Mouse (Mus musculus) limb, embryonic 11.5 days (tissue): ENCODE measurements around the gene Ern1. TPM values are rescaled to one million over a fixed set of nuclear protein-coding genes. Genes with fewer than 3 reads are reported as not detected.
"Not testable (repeated sequence)": the region's sequence is repeated elsewhere in the genome, so short reads cannot be mapped to it uniquely, and the experiment has no call there.

Source experiments
- ATAC-seq: fragments of 200-750 bp; cut with Nextera tagmentation; 2 replicates; pipeline ENCODE4 v1.8.0; 2017; ENCODE audit warnings: low read depth; ENCODE audit not compliant: insufficient number of reproducible peaks, low FRiP score, low TSS enrichment
- DNase-seq: peaks from one replicate; pipeline ENCODE4 v3.0.0-alpha.2; 2015; ENCODE audit warnings: low spot score
- H3K27ac ChIP-seq: fragments of 300-500 bp; sonication (generic); replicated peaks from 2 replicates; pipeline ENCODE4 v1.5.1; 2014; ENCODE audit warnings: low read depth, mild to moderate bottlenecking, low read length
- H3K27me3 ChIP-seq: fragments of 300-500 bp; sonication (generic); 2 replicates; pipeline ENCODE4 v1.6.1; 2014; ENCODE audit warnings: mild to moderate bottlenecking, low read length, mixed read lengths; ENCODE audit not compliant: control insufficient read depth, insufficient read depth
- H3K36me3 ChIP-seq: fragments of 300-500 bp; sonication (generic); 2 replicates; pipeline ENCODE4 v1.6.1; 2014; ENCODE audit warnings: mild to moderate bottlenecking, low read length, moderate library complexity, mixed read lengths; ENCODE audit not compliant: control insufficient read depth, insufficient read depth
- H3K4me1 ChIP-seq: fragments of 300-500 bp; sonication (generic); 2 replicates; pipeline ENCODE4 v1.6.1; 2014; ENCODE audit warnings: low read length, mixed read lengths; ENCODE audit not compliant: control insufficient read depth, insufficient read depth
- H3K4me2 ChIP-seq: fragments of 300-500 bp; sonication (generic); 2 replicates; pipeline ENCODE4 v1.6.1; 2014; ENCODE audit warnings: low read depth, mild to moderate bottlenecking, moderate library complexity; ENCODE audit not compliant: severe bottlenecking
- H3K4me3 ChIP-seq: fragments of 300-500 bp; sonication (generic); 2 replicates; pipeline ENCODE4 v1.5.1; 2014; ENCODE audit warnings: low read depth, low read length
- H3K9ac ChIP-seq: fragments of 300-500 bp; sonication (generic); 2 replicates; pipeline ENCODE4 v1.6.1; 2014; ENCODE audit warnings: mild to moderate bottlenecking, low read length
- H3K9me3 ChIP-seq: fragments of 300-500 bp; sonication (generic); 2 replicates; pipeline ENCODE4 v1.6.1; 2016; ENCODE audit warnings: low read length; ENCODE audit not compliant: control insufficient read depth
- WGBS: fragments of 180-500 bp; shearing (Covaris S2); extraction: QIAGEN DNeasy Blood & Tissue Kit; methylation state at CpG from one replicate; pipeline ENCODE4 v1.1.7; 2014; 5-methylcytosine and 5-hydroxymethylcytosine counted together
- polyA plus RNA-seq: library from polyadenylated mRNA; unstranded; fragments of >200 nt; fragmentation: Nextera tagmentation; extraction: Ambion mirVana; gene quantifications from 2 replicates; pipeline ENCODE4 v1.2.1, GENCODE M21; 2014

Ern1 gene
- polyA plus RNA-seq, 1 experiment from 2014 or later, result 6.9 TPM

DNA sequence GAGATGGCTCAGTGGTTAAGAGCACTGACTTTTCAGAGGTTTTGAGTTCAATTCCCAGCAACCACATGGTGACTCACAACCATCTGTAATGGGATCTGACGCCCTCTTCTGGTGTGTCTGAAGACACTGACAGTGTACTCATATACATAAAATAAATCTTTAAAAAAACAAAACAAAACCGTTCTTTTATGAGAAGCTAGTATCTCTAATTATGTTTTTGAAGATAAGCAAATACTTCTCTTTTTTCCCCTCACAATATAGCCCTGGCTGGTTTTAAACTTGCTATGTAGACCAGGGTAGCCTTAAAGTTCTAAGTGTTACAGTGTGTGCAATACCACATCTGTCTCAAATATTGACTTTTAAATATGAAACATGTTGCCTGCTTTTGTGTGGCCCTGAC is 76.5 kb downstream of the Ern1 start:
- DNase-seq (no peak), ATAC-seq (no peak)
- no peaks in the 10 kb centered on the region for H3K4me1 ChIP-seq
- no peak overlapping the region for H3K4me3 ChIP-seq
- no peaks in the 10 kb centered on the region for H3K27me3 ChIP-seq
- H3K9ac ChIP-seq, result no peak overlapping the region
- 87% methylated on average over 2 of the region's 2 CpGs for WGBS
- H3K36me3 ChIP-seq, result peaks cover 2% of the 10 kb centered on the region; the same call in 1 of the 2 replicates
- H3K27ac ChIP-seq, result no peak overlapping the region
- no peaks in the 10 kb centered on the region for H3K9me3 ChIP-seq
- H3K4me2 ChIP-seq, result no peak overlapping the region

DNA sequence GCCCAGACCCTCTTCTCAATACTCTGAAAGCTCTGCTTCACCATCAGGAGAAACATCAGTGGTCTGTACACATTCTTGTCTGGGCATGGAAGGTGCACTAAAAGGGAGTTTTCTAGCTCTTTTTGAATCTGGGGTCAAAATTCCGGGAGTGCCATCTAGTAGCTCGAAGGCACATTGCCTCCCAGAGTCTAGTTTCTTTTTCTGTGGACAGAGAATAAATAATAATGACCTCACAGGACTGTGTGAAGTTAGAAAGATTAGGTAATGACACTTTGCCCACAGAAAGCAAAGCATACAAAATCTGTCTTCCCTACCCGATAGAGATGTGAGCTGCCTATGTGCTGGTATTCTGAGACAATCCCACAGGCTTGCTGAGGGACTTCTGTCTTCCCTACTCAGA is 77.1 kb downstream of the Ern1 start:
- WGBS, result 91% methylated on average over 3 of the region's 3 CpGs

DNA sequence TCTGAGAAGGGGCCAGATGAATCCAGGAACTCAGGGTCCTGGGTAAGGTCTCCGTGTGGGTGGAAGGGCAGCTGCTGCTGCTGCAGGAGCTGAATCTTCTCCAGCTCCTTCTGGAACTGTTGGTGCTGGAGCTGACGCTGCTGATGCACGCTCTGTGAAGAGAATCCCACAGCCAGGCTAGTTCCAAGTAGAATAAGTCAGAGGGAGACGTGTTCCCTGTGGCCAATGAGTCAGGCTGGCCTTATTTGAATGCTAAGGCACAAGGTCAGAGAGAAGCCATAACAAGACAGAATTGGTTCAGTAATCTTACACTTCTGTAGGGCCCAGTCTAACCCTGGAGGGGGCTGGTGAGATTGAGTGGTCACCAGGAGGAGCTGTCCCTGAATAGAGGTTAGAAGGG is 77.6 kb downstream of the Ern1 start:
- H3K36me3 ChIP-seq, result peaks cover 2% of the 10 kb centered on the region; the same call in 1 of the 2 replicates
- WGBS, result 76% methylated on average over 4 of the region's 4 CpGs
- no peak overlapping the region for H3K9ac ChIP-seq
- no peak overlapping the region for H3K27ac ChIP-seq
- H3K9me3 ChIP-seq, result no peaks in the 10 kb centered on the region
- H3K4me2 ChIP-seq, result no peak overlapping the region
- DNase-seq (no peak), ATAC-seq (no peak)
- H3K4me1 ChIP-seq, result no peaks in the 10 kb centered on the region
- no peaks in the 10 kb centered on the region for H3K27me3 ChIP-seq
- H3K4me3 ChIP-seq, result no peak overlapping the region

More for the DNA sequence above, 77.1 kb downstream of the Ern1 start:
- Histone ChIP-seq H3K4me1 (no peaks in the 10 kb centered on the region), H3K9ac (no peak overlapping the region), H3K27ac (no peak overlapping the region), H3K36me3 (peaks cover 2% of the 10 kb centered on the region; the same call in 1 of the 2 replicates), H3K4me3 (no peak overlapping the region), H3K4me2 (no peak overlapping the region), H3K27me3 (no peaks in the 10 kb centered on the region), H3K9me3 (no peaks in the 10 kb centered on the region)
- DNase-seq (no peak), ATAC-seq (no peak)

DNA sequence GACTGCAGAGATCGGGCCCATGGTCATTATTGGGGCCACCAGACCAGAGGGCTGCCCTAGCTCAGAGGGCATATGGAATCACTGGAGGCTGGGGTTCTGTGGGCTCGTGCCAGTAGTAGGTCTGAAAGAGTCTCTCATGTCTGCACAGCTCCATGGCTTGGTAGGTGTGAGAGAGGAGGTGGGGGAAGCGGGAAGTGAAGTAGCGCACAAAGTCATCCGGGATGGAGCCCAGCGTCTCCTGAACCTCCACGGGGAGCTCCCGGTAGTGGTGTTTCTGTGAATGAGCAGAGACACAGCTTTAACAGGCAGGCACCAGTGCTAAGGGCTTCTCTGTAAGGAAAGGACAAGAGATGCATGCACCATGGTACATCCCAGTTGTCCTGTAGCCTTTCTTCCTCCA is 89.2 kb downstream of the Ern1 start:
- no peak overlapping the region for H3K4me3 ChIP-seq
- ATAC-seq, result no peak
- 91% methylated on average over 8 of the region's 8 CpGs for WGBS
- no peaks in the 10 kb centered on the region for H3K27me3 ChIP-seq
- no peaks in the 10 kb centered on the region for H3K9me3 ChIP-seq
- H3K4me1 ChIP-seq, result no peaks in the 10 kb centered on the region
- no peak overlapping the region for H3K9ac ChIP-seq
- no peak overlapping the region for H3K27ac ChIP-seq
- peaks cover 3% of the 10 kb centered on the region; the same call in 1 of the 2 replicates for H3K36me3 ChIP-seq
- no peak overlapping the region for H3K4me2 ChIP-seq
- no peak for DNase-seq

DNA sequence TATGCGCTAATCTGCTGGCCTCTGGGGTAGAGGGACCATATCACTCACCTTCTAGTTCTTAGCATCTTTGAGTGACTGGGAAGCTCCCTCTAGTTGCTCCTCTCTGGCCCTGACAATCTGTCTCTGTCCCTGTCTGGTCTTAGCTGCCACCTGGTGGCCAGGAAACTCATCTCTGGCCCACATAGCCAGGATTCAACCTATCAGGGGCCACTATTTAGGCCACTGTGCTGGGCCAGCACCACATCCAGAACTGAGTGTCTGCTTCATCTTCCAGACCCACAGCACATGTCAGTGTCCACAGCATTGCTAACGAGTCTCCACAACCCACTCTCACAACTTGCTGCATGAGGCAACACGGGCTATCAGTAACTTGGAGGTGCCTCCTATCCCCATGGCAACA is 90.0 kb downstream of the Ern1 start:
- no peak overlapping the region for H3K4me2 ChIP-seq
- no peaks in the 10 kb centered on the region for H3K27me3 ChIP-seq
- DNase-seq (no peak), ATAC-seq (no peak)
- no peak overlapping the region for H3K9ac ChIP-seq
- WGBS, result 90% methylated on average over 3 of the region's 3 CpGs
- no peak overlapping the region for H3K27ac ChIP-seq
- H3K9me3 ChIP-seq, result no peaks in the 10 kb centered on the region
- H3K4me3 ChIP-seq, result no peak overlapping the region
- H3K4me1 ChIP-seq, result no peaks in the 10 kb centered on the region
- no peaks in the 10 kb centered on the region for H3K36me3 ChIP-seq

DNA sequence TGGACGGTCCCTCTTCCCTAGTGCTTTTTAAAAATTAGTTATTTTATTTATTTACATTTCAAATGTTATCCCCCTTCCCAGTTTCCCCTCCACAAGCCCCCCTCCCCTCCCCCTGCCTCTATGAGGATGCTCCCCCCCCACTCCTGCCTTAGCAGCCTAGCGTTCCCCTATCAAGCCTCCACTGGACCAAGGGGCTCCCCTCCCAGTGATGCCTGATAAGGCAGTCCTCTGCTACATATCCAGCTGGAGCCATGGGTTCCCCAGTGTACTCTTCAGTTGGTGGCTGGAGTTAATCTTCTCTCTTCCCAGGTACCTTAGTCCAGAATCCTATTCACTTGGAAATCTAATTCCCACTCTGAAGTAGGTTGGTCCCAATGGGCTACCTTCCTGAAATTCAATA is 93.6 kb downstream of the Ern1 start:
- H3K9me3 ChIP-seq, H3K27me3 ChIP-seq, H3K27ac ChIP-seq, DNase-seq, H3K4me2 ChIP-seq, H3K36me3 ChIP-seq, ATAC-seq, H3K9ac ChIP-seq, H3K4me1 ChIP-seq, H3K4me3 ChIP-seq: not testable (repeated sequence)
- 84% methylated on average over 2 of the region's 2 CpGs for WGBS

DNA sequence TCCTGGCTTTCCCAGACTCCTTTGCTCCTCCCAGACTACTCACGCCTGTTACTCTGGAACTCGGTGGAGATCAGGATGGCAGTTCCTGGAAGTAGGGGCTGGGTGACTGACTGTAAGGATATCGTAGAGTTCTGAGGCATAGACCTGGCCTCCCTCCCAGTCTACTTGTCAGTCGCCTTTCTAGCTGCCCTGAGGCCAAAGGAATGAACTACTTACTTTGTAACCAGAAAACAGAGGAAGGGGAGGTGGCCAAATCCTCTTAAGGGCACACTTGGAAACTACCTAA is 94.4 kb downstream of the Ern1 start:
- no peak for DNase-seq
- Histone ChIP-seq H3K9ac (no peak overlapping the region), H3K27me3 (no peaks in the 10 kb centered on the region), H3K4me3 (no peak overlapping the region), H3K4me2 (no peak overlapping the region), H3K4me1 (no peaks in the 10 kb centered on the region), H3K9me3 (no peaks in the 10 kb centered on the region), H3K36me3 (no peaks in the 10 kb centered on the region), H3K27ac (no peak overlapping the region)
- 65% methylated on average over 4 of the region's 4 CpGs for WGBS
- ATAC-seq, result no peak

DNA sequence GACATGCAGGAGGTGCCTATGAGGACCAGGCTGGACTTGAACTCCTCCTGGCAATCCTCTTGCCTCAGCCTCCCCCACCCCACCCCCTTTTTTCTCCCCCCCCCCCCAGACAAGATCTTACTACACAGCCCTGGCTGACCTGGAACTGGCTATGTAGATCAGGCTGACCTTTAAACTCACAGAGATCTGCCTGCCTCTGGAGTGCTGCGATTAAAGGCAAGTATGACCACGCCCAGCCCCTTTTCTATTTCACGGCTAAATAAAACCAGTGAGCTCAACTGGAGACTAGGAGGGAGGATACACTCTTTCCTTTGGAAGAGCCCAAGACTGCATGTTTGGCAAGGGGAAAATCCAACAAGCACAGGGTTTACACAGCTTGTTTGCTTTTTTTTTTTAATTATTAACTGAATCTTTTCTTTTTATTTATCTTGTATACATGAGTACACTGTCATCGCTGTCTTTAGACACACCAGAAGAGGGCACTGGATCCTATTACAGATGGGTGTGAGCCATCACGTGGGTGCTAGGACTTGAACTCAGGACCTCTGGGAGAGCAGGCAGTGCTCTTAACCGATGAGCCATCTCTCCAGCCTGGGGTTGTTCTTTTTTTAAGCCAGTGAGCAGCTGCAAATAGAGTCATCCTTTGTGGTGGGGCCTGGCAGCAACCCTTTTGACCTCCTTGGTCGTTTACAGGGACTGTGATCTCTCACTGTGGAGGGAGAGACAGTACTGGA is 94.9 kb downstream of the Ern1 start:
- H3K36me3 ChIP-seq, result no peaks in the 10 kb centered on the region
- no peaks in the 10 kb centered on the region for H3K27me3 ChIP-seq
- no peaks in the 10 kb centered on the region for H3K9me3 ChIP-seq
- DNase-seq (no peak), ATAC-seq (no peak)
- H3K4me3 ChIP-seq, result no peak overlapping the region
- no peak overlapping the region for H3K4me2 ChIP-seq
- H3K9ac ChIP-seq, result no peak overlapping the region
- WGBS, result 69% methylated on average over 7 of the region's 7 CpGs
- H3K27ac ChIP-seq, result no peak overlapping the region
- no peaks in the 10 kb centered on the region for H3K4me1 ChIP-seq
